Mouse (Mus musculus) mesoderm, embryonic 11.5 days (tissue): Measurements from ENCODE around the gene Gm37419.

ENCODE experiments used
- DNase-seq: peaks from one replicate; pipeline ENCODE4 v3.0.0-alpha.2; 2012; ENCODE audit warnings: low read depth, low spot score

The Gm37419 gene

GRCm38 (mm10) chr16:23997228-23997627 lies 8.9 kb downstream of the Gm37419 start:
- DNase-seq: no peak

- no peak for DNase-seq
Measured at GRCm38 (mm10) chr16:23997912-23998311, 9.6 kb downstream of the Gm37419 start.

GRCm38 (mm10) chr16:24005928-24006327 lies 17.6 kb downstream of the Gm37419 start:
- DNase-seq: no peak

GRCm38 (mm10) chr16:24009891-24010290 lies 21.6 kb downstream of the Gm37419 start:
- no peak for DNase-seq

- no peak for DNase-seq
Measured at GRCm38 (mm10) chr16:24011306-24011705, 23.0 kb downstream of the Gm37419 start.

GRCm38 (mm10) chr16:24012066-24012465 lies 23.8 kb downstream of the Gm37419 start:
- DNase-seq: no peak

- DNase-seq: no peak
Measured at GRCm38 (mm10) chr16:24014378-24014777, 26.1 kb downstream of the Gm37419 start.

GRCm38 (mm10) chr16:24016273-24016672 lies 28.0 kb downstream of the Gm37419 start:
- DNase-seq: no peak

- no peak for DNase-seq
Measured at GRCm38 (mm10) chr16:24016742-24017141, 28.5 kb downstream of the Gm37419 start.

- no peak for DNase-seq
Measured at GRCm38 (mm10) chr16:24021722-24022121, 33.4 kb downstream of the Gm37419 start.

GRCm38 (mm10) chr16:24022605-24023004 lies 34.3 kb downstream of the Gm37419 start:
- DNase-seq: no peak

GRCm38 (mm10) chr16:24025442-24025841 lies 37.2 kb downstream of the Gm37419 start:
- DNase-seq: no peak

GRCm38 (mm10) chr16:24029965-24030672 lies 41.8 kb downstream of the Gm37419 start:
- no peak for DNase-seq

- DNase-seq: no peak
Measured at GRCm38 (mm10) chr16:24033259-24033658, 45.0 kb downstream of the Gm37419 start.

- DNase-seq: no peak
Measured at GRCm38 (mm10) chr16:24034450-24034849, 46.2 kb downstream of the Gm37419 start.

- DNase-seq: no peak
Measured at GRCm38 (mm10) chr16:24035767-24036166, 47.5 kb downstream of the Gm37419 start.

GRCm38 (mm10) chr16:24036398-24036797 lies 48.1 kb downstream of the Gm37419 start:
- no peak for DNase-seq
